Mouse (Mus musculus) right cerebral cortex, postnatal 36 days (tissue): ENCODE results near the gene Snrnp200.
"Not testable (repeated sequence)": the region's sequence is repeated elsewhere in the genome, so short reads cannot be mapped to it uniquely, and the experiment has no call there.

ENCODE experiments used
- DNase-seq, 2 experiments: peaks; one replicate each; pipeline ENCODE4 v3.0.0; 2022; ENCODE audit warnings: low spot score in 2 of 2, mixed read lengths in 1 of 2

Snrnp200 gene

DNA sequence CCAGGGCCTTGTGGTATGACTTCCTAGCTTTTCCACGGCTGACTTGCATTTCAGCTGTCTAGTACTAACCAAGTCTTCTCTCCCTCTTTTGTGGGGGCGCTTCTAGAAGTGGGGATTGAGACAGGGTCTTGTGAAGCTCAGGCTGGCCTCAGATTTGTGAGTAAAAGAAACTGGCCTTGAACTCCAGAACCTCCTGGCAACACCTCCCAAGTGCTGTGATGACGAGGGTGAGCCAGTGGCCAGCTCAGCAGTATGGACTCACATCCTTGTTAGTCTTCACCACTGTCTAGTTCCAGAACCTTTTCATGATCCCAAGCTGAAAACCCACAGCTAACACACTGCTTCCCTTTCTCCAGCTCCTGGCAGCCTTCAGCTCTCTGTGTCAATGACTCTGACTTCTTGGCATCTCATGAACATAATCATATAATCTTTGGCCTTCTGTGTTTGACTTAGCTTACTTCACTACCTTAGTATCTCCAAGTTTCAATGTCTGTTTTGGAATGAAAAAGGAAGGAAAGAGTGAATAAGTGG, 46.5 kb downstream of the Snrnp200 start:
- no peak for DNase-seq

DNA sequence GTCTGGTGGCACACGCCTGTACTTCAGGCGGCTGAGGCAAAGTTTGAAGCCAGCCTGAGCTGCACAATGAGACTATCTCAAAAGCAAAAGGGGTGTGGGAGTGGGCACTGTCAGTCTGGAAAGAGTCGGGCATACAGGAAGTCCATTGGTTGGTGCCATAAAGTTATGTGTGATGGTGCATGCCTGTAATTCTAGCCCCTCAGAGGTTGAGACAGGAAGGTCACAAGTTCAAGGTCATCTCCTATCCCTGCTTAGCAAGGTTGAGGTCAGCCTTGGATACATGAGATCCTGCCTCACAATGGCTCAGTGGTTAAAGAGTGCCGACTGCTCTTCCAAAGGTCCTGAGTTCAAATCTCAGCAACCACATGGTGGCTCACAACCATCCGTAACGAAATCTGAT, 47.1 kb downstream of the Snrnp200 start:
- DNase-seq = no peak

DNA sequence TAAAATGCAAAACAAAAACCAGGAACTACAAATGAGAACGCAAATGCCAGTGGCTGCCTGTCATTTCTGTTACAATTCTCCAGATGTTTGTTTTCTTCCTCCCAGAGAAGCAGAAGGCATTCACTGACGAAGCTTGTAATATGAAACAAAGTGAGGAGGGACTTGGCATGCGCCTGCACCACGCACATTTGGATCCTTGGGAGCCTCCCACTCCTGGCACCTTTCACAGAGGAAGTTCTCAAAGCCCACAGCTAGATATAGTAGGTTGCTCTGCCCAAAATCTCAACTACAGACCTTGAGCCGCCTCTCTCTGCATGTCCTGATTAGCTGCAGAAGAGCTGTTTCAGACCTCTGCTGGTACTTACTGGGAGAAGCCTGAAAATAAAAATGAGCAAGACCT, 51.2 kb downstream of the Snrnp200 start:
- no peak for DNase-seq

DNA sequence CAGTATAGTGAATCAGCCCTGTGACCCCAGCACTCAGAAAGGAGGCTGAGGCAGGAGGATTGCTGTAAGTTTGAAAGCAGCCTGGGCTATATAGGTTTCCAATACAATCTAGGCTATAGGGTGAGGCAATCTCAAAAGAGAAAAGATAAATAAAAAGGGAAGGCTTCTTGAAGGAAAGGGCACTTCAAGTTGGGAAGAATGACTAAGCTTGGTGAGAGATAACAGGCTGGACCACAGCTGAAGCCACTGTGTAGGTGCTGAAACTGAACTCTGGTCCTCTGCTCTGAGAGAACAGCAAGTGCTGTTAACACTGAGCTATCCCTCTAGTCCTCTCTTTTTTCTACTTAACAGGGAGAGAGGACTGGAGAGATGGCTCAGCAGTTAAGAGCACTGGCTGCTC, 54.3 kb downstream of the Snrnp200 start:
- no peak for DNase-seq

DNA sequence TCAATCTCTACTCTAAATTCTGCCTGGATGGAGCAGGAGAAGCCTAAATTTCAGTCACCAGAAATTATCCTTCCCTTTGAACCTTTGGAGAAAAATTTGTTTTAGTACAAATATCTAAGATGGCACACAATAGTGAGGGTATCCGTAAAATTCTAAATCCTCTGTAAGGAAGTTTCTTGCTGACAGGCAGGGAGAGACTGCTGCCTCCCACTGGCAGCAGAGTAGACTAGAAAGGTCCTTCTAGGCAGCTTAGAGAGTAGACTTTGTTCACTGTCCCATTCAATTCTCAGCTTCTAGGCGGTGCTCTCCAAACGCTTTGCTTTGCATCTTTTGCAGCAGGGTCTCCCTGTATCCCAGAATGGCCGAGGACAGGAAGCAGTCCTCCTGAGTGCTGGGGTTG, 59.7 kb downstream of the Snrnp200 start:
- DNase-seq = no peak

DNA sequence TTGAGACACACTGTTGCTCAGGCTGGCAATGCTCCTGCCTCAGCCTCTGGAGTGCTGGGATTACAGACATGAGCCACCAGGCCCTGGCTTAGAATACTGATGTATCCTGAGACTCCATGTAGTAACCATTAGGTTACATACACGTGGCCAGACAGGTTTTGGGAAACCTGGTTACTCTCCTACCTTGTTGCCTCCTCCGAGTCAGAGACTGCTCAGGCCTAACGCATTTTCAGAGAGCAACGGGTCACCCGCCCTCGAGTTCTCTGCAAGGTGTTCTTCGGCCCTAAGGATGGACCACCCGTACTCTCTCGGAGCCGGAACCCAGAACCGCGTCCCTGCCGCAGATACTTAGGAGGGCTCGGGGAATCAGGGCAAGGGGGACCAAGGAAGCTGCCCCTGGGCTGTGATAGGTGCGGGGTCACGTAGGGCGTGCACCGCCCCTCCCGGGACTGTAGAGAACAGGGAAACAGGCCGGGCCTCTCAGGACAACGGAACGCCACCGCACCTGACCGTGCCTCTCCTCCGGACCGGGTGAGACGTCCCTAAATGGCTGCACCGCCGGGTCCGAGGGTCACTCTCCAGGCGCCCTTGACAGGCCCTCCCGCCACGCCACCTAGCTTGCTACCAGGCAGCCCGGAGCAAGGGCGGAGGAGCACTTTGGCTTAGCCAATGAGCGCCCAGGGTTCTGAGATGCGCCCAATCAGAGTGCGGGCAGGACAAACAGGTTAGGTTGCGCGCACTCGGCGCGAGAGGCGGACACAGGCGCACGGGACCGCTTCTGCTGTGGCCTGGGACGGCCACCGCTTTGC, 61.5 kb downstream of the Snrnp200 start, which contains the start of gene Stard7:
Gene Stard7 (plus strand): TSS at position 728 of the 809 bp plus-strand sequence.
- peak; percentile 94 to 96 for DNase-seq

DNA sequence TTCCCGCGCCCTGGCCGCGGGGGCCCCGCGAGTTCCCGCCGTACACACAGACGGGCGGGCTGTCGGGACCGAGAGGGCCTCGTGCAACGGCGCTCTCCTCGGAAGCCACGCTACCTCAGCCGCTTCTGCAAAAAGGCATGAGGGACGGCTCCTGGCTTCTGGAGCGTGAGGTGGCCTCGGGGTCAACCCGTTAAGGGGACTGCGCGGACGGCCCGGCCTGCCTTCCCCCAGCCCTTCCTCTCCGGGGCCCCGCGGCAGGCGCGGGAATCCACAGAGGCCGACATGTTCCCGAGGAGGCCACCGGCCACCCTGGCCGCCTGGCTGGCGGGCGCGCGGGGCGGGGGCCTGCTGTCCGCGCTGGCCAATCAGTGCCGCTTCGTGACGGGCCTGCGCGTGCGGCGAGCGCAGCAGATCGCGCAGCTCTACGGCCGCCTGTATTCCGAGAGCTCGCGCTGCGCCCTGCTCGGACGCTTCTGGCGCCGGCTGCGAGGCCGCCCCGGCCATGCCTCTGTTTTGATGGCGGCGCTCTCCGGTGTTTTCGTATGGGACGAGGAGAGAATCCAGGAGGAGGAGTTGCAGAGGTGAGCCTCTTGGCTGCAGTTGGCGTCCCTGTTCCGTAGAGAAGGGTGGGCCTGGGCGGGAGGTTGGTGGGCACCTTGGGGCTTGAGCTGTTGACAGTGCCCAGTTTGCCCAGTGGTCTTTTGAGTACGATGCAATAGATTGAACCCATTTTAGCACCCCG, 62.3 kb downstream of the Snrnp200 start:
- peak; percentile 82 for DNase-seq

DNA sequence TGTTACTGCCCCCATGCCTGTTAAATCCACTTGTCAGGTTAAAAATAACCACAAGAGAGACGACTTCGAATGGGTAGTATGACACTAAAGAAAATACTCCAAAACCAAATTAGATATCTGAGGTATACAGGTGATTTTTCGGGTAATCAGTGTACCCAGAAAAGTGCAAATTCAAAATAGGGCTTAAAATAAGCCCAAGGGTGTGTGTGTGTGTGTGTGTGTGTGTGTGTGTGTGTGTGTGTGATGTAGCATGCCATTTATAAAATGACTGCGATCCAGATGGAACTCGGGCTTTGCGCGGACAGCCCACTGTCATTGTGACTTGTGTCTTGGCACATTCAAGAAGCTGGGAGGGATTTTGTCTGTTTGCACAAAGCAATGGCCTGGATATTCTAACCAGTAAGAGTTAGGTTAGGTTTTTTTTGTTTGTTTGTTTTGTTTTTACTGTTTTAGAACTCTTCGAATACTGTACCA, 62.9 kb downstream of the Snrnp200 start:
- DNase-seq = peak in 1 of 2 experiments; percentile 41

DNA sequence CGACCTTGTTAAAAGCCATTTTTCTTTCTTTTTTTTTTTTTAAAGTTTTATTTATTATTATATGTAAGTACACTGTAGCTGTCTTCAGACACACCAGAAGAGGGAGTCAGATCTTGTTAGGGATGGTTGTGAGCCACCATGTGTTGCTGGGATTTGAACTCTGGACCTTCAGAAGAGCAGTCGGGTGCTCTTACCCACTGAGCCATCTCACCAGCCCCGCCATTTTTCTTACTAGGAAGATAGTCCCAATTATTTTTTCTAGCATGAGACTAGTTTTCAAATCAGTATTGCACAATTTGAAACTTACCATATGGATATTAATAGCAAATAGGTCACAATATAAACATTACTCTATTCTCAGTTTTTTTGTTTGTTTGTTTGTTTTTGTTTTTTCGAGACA, 63.9 kb downstream of the Snrnp200 start:
- not testable (repeated sequence) for DNase-seq

DNA sequence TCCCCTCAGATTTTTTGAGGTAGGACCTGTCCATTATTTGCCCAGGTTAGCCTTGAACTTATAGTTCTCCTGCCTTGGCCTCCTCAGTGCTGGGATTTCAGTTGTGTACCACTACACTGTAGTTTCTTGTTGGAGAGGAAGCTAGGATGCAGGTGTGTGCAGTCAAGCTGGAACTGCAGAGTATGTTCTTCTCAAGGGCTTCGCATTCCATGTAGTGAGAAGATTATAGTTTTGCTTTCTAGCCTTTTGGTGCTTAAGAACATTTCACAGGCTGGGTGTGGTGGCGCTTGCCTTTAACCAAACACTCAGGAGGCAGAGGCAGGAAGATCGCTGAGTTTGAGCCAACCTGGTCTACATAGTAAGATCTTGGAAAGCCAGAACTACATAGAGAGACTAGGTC, 64.6 kb downstream of the Snrnp200 start:
- no peak for DNase-seq

DNA sequence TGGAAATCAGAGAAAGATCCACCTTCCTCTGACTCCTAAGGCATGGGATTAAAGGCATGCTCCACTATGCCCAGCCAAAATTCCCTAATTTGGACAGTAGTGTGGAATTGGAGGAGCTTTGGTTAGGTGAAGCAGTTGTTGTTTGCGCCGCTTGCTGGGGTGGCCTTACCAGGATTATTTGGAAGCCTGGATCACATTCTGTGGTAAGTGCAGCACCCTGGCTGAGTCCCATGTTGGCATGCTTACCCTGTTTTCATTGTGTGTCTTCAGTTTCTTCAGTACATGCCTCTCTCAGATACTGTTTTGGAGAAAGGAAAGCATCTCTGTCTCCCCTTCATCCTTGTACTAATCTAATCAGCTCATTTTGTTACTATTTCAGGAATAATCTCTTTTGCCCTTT, 66.4 kb downstream of the Snrnp200 start:
- DNase-seq = no peak

DNA sequence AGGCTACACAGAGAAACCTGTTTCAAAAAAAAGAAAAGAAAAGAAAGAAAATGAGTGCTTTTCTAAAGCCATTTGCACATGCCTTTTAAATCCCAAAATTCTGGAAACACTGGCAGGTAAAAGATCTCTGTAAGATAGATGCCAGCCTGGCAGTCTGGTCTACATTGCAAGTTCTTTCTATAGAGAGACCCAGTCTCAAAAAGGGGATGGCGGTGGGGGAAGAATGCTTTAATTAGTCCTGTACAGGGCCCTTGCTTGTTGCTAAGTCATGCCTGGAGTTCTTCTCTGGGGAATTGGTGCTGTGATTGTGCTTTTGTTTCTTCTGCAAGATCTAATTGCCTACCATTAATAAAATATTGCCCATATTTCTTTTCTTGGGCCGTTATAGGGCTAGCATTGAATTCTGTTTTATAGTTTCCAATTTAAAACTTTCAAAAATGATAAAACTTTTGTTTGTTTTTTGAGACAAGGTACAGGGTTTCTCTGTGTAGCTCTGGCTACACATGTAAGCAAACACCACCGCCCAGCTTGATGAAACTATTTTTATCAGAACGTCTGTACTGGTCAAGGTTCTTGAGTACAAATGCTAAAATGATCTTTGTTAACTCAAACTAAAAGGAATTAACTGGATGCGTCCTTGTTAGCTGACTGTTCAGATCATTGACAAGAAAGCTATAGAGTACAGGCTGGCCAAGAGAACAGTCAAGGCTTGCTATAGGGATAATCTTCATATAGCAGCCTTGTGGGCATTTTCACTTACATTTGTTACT, 67.5 kb downstream of the Snrnp200 start:
- DNase-seq = no peak

DNA sequence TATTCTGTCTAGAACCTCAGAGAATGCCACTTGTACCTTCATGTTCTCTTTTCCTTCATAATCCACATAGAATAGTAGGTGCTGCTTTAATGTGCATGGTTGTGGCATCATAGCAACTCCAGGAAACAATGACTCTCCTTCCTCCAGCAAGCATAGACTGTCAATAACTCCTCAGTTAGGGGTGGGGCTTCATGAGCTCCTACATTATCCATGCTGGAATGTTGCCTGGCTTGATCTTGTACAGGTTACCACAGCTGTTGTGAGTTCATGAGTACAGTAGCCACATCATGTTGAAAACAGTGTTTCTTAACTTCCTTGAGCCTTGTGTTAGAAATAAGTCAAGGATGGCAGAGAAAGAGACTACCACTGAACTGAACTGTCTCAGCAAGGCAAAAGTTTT, 70.0 kb downstream of the Snrnp200 start:
- DNase-seq = no peak
